9 mouse cellular contexts compared by ENCODE assay signal in the genomic region with DNA sequence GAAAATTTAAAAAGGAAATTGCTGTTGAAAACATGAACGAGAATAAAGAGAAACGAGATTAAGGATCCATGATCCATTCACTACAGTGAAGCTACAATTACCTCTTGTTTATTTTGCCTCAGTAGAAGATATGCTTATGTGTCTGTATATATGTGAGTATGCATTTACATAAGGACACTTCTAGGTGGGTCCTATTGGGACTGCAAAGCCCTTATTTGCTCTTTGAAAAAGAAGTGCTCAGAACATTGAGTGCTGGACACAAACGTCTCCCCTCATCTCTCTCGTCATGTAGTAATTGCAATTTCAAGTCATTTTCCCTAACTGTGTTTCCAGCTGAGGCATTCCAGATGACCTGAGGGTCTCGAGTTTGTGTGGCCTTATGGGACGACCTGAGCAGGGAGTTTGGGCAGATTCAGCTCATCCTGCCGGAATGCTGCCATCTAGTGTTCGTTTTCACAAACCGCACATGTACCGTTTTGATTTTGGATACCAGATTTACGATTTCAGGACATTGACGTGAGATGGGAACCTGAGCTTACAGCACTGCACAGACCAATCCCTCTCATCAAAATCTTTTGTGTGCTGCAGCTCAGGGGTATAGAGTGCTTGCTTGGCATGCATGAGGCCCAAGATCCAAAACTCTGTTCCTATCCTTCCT. TPM values are rescaled to one million over a fixed set of nuclear protein-coding genes. Genes with fewer than 3 reads are reported as not detected.
A peak's percentile ranks its signal among the peaks of the same experiment; 100 is the strongest.
DNase-seq lines count a peak whose midpoint lies in the region; ATAC-seq and TF ChIP-seq lines count a peak whose summit lies in the region.
"Had no signal": no experiment of that assay in that cellular context is flagged by ENCODE, and none has a peak within 500 bp of the region (broad histone marks: within the 10 kb centered on the region; RNA-seq: fewer than 3 reads in every experiment).

No protein-coding gene starts in this region.

- no peak overlapping the region for H3K4me3 ChIP-seq in liver, adult 2 months (ENCODE audit: insufficient read depth, low read depth, low read length)
- no peak overlapping the region for H3K4me3 ChIP-seq in liver, embryonic 11.5 days (ENCODE audit: low read depth, low read length)
- H3K4me3 ChIP-seq in embryonic facial prominence, embryonic 11.5 days (ENCODE audit: low read depth, low read length) = no peak overlapping the region
- no peak overlapping the region for H3K4me3 ChIP-seq in intestine, embryonic 15.5 days (replicated peaks)
- no peak overlapping the region for H3K4me3 ChIP-seq in liver, embryonic 13.5 days (replicated peaks)
- no peak overlapping the region for H3K4me3 ChIP-seq in olfactory bulb, adult 2 months (ENCODE audit: insufficient read depth, low read depth, low read length)

- H3K36me3 ChIP-seq in liver, adult 2 months (ENCODE audit: control insufficient read depth, insufficient read depth, low read length) = no peaks in the 10 kb centered on the region
- H3K36me3 ChIP-seq in liver, embryonic 11.5 days (ENCODE audit: control insufficient read depth, insufficient read depth, low read length) = no peaks in the 10 kb centered on the region
- no peaks in the 10 kb centered on the region for H3K36me3 ChIP-seq in embryonic facial prominence, embryonic 11.5 days (replicated peaks; ENCODE audit: control insufficient read depth, insufficient read depth, low read depth, low read length)
- no peaks in the 10 kb centered on the region for H3K36me3 ChIP-seq in intestine, embryonic 15.5 days
- no peaks in the 10 kb centered on the region for H3K36me3 ChIP-seq in liver, embryonic 13.5 days

- no peak for TF ChIP-seq POLR2A in liver, adult 2 months (IDR thresholded peaks at IDR 0.05; ENCODE audit: extremely low read depth, insufficient read depth, low read length)
- TF ChIP-seq POLR2A in olfactory bulb, adult 2 months (IDR thresholded peaks at IDR 0.05; ENCODE audit: insufficient read depth, low read depth, low read length) = no peak

- peaks cover 7% of the 10 kb centered on the region for H3K4me1 ChIP-seq in liver, adult 2 months (ENCODE audit: control insufficient read depth, insufficient read depth, low read length)
- no peaks in the 10 kb centered on the region for H3K4me1 ChIP-seq in liver, embryonic 11.5 days (replicated peaks; ENCODE audit: control insufficient read depth, insufficient read depth, low read length)
- H3K4me1 ChIP-seq in embryonic facial prominence, embryonic 11.5 days (ENCODE audit: control insufficient read depth, insufficient read depth, low read length) = no peaks in the 10 kb centered on the region
- no peaks in the 10 kb centered on the region for H3K4me1 ChIP-seq in intestine, embryonic 15.5 days (replicated peaks)
- no peaks in the 10 kb centered on the region; the same call in 1 of the 2 replicates for H3K4me1 ChIP-seq in liver, embryonic 13.5 days (replicated peaks)
- no peaks in the 10 kb centered on the region for H3K4me1 ChIP-seq in olfactory bulb, adult 2 months (ENCODE audit: control insufficient read depth, insufficient read depth, low read length)

- H3K9ac ChIP-seq in liver, adult 2 months (ENCODE audit: low read depth, low read length) = no peak overlapping the region
- H3K9ac ChIP-seq in liver, embryonic 11.5 days (ENCODE audit: low read depth, low read length) = no peak overlapping the region
- H3K9ac ChIP-seq in embryonic facial prominence, embryonic 11.5 days (replicated peaks; ENCODE audit: low read length) = no peak overlapping the region
- H3K9ac ChIP-seq in intestine, embryonic 15.5 days = no peak overlapping the region
- no peak overlapping the region for H3K9ac ChIP-seq in liver, embryonic 13.5 days

- no peaks in the 10 kb centered on the region for H3K79me2 ChIP-seq in liver, adult 2 months (ENCODE audit: control insufficient read depth, insufficient read depth, low read length)

- no peak for ATAC-seq in liver, embryonic 11.5 days (replicated peaks; ENCODE audit: low FRiP score)
- peak; percentile 56; the same call in 1 of the 2 replicates for ATAC-seq in embryonic facial prominence, embryonic 11.5 days (replicated peaks; ENCODE audit: insufficient number of reproducible peaks, low FRiP score, low TSS enrichment, low read depth)
- peak; percentile 32 for ATAC-seq in intestine, embryonic 15.5 days
- no peak for ATAC-seq in liver, embryonic 13.5 days (ENCODE audit: low read depth)
- no peak for ATAC-seq in activated CD4-positive, CD25-positive, alpha-beta regulatory T cell, adult 4 months

- no peak overlapping the region for H3K4me2 ChIP-seq in liver, embryonic 11.5 days
- H3K4me2 ChIP-seq in embryonic facial prominence, embryonic 11.5 days (ENCODE audit: low read depth, low read length) = no peak overlapping the region
- H3K4me2 ChIP-seq in intestine, embryonic 15.5 days (replicated peaks) = no peak overlapping the region
- H3K4me2 ChIP-seq in liver, embryonic 13.5 days = no peak overlapping the region

- no peaks in the 10 kb centered on the region for H3K27me3 ChIP-seq in liver, adult 2 months (ENCODE audit: control insufficient read depth, insufficient read depth, low read length)
- no peaks in the 10 kb centered on the region for H3K27me3 ChIP-seq in liver, embryonic 11.5 days (replicated peaks; ENCODE audit: control insufficient read depth, insufficient read depth, low read length)
- H3K27me3 ChIP-seq in embryonic facial prominence, embryonic 11.5 days (ENCODE audit: control insufficient read depth, insufficient read depth, low read length) = no peaks in the 10 kb centered on the region
- no peaks in the 10 kb centered on the region for H3K27me3 ChIP-seq in intestine, embryonic 15.5 days (replicated peaks)
- H3K27me3 ChIP-seq in liver, embryonic 13.5 days = no peaks in the 10 kb centered on the region

- no peaks in the 10 kb centered on the region for H3K9me3 ChIP-seq in liver, embryonic 11.5 days (ENCODE audit: control insufficient read depth, low read length)
- H3K9me3 ChIP-seq in embryonic facial prominence, embryonic 11.5 days (replicated peaks; ENCODE audit: control insufficient read depth, low read length) = no peaks in the 10 kb centered on the region
- H3K9me3 ChIP-seq in intestine, embryonic 15.5 days = no peaks in the 10 kb centered on the region
- no peaks in the 10 kb centered on the region for H3K9me3 ChIP-seq in liver, embryonic 13.5 days (replicated peaks)

- WGBS in liver, adult 2 months = 19% methylated on average over 12 of the region's 12 CpGs
- WGBS in liver, embryonic 11.5 days = 19% methylated on average over 12 of the region's 12 CpGs
- WGBS in embryonic facial prominence, embryonic 11.5 days = 19% methylated on average over 12 of the region's 12 CpGs
- 19% methylated on average over 12 of the region's 12 CpGs for WGBS in intestine, embryonic 15.5 days
- 18% methylated on average over 12 of the region's 12 CpGs for WGBS in liver, embryonic 13.5 days (ENCODE audit: insufficient replicate concordance)
- 18% methylated on average over 12 of the region's 12 CpGs for WGBS in olfactory bulb, adult 2 months

- H3K27ac ChIP-seq in liver, adult 2 months (replicated peaks; ENCODE audit: insufficient read depth, low read depth, low read length) = no peak overlapping the region
- no peak overlapping the region for H3K27ac ChIP-seq in liver, embryonic 11.5 days (ENCODE audit: low read depth, low read length)
- no peak overlapping the region for H3K27ac ChIP-seq in embryonic facial prominence, embryonic 11.5 days (replicated peaks; ENCODE audit: low read depth, low read length)
- H3K27ac ChIP-seq in intestine, embryonic 15.5 days = no peak overlapping the region
- no peak overlapping the region for H3K27ac ChIP-seq in liver, embryonic 13.5 days
- H3K27ac ChIP-seq in olfactory bulb, adult 2 months (ENCODE audit: insufficient read depth, low read depth, low read length) = no peak overlapping the region

- TF ChIP-seq CTCF in liver, adult 2 months (IDR thresholded peaks at IDR 0.05; ENCODE audit: low read depth, low read length) = peak; percentile 85
- TF ChIP-seq CTCF in olfactory bulb, adult 2 months (IDR thresholded peaks at IDR 0.05; ENCODE audit: insufficient read depth, low read depth, low read length) = peak; percentile 64; the same call in 1 of the 2 replicates

- DNase-seq in liver, adult 2 months (ENCODE audit: extremely low read depth, low read depth, low spot score) = peak; percentile 69
- no peak for DNase-seq in liver, embryonic 11.5 days (ENCODE audit: low spot score)
- DNase-seq in adipocyte (ENCODE audit: low spot score) = peak; percentile 83
- DNase-seq in embryonic facial prominence, embryonic 11.5 days (ENCODE audit: low spot score) = peak; percentile 88
- peak; percentile 9 for DNase-seq in liver, embryonic 13.5 days

RNA-seq across cellular contexts. Expression of gene Mbl2, which starts 27.5 kb away (rescaled TPM):
- 818 and 1,110 TPM in 2 replicates for total RNA-seq in liver, adult 2 months (2014; rRNA removed)
- polyA plus RNA-seq in liver, adult 2 months (2012; rRNA removed) = 406 and 415 TPM in 2 replicates
- 0.17 and 0.21 TPM in 2 replicates for polyA plus RNA-seq in liver, embryonic 11.5 days (2014; fragmentation: Nextera tagmentation; extraction: Ambion mirVana)
- not detected in 2 replicates for polyA plus RNA-seq in embryonic facial prominence, embryonic 11.5 days (2014; fragmentation: Nextera tagmentation; extraction: Ambion mirVana)
- 0.13 and 0.25 TPM in 2 replicates for polyA plus RNA-seq in intestine, embryonic 15.5 days (2015; fragmentation: Nextera tagmentation; extraction: Ambion mirVana)
- 0.71 and 0.73 TPM in 2 replicates for polyA plus RNA-seq in liver, embryonic 13.5 days (2015; fragmentation: Nextera tagmentation; extraction: Ambion mirVana)
- polyA plus RNA-seq in olfactory bulb, adult 2 months (2012; ENCODE audit: insufficient read depth, insufficient read length, low replicate concordance, missing spikeins) = not detected in 2 replicates
- not detected for polyA plus RNA-seq in activated CD4-positive, CD25-positive, alpha-beta regulatory T cell, adult 4 months (2017; shearing (Covaris generic))
- total RNA-seq: neutrophil, adult 5-6 weeks had no signal

RNA-seq across cellular contexts. Expression of gene Gldc, which starts 30.1 kb away (rescaled TPM):
- total RNA-seq in liver, adult 2 months (2014; rRNA removed) = 64.2 and 98.4 TPM in 2 replicates
- 94.1 and 134 TPM in 2 replicates for polyA plus RNA-seq in liver, adult 2 months (2012; rRNA removed)
- 22.2 and 24.7 TPM in 2 replicates for polyA plus RNA-seq in liver, embryonic 11.5 days (2014; fragmentation: Nextera tagmentation; extraction: Ambion mirVana)
- polyA plus RNA-seq in embryonic facial prominence, embryonic 11.5 days (2014; fragmentation: Nextera tagmentation; extraction: Ambion mirVana) = 6.3 and 9.4 TPM in 2 replicates
- polyA plus RNA-seq in intestine, embryonic 15.5 days (2015; fragmentation: Nextera tagmentation; extraction: Ambion mirVana) = 1.8 TPM in 2 replicates
- 18.8 and 24.0 TPM in 2 replicates for polyA plus RNA-seq in liver, embryonic 13.5 days (2015; fragmentation: Nextera tagmentation; extraction: Ambion mirVana)
- not detected in 2 replicates for polyA plus RNA-seq in olfactory bulb, adult 2 months (2012; ENCODE audit: insufficient read depth, insufficient read length, low replicate concordance, missing spikeins)
- under 1 TPM; 0.15 to 0.23 TPM for polyA plus RNA-seq in activated CD4-positive, CD25-positive, alpha-beta regulatory T cell, adult 4 months (2017; shearing (Covaris generic))

Comparison
In these comparisons a context has a peak if more than half of its experiments do, and no peak if none do; other contexts are left out.
1. RNA of gene Mbl2, which starts 27.5 kb away (polyA plus RNA-seq): 406 to 415 TPM in liver, adult 2 months; 0.71 to 0.73 TPM in liver, embryonic 13.5 days, 0.17 to 0.21 TPM in liver, embryonic 11.5 days, 0.13 to 0.25 TPM in intestine, embryonic 15.5 days, not detected in embryonic facial prominence, embryonic 11.5 days, not detected in olfactory bulb, adult 2 months and not detected in activated CD4-positive, CD25-positive, alpha-beta regulatory T cell, adult 4 months; every median in the first group is over 100 times any median in the second.
2. ATAC-seq: peak in embryonic facial prominence, embryonic 11.5 days (single experiment) and intestine, embryonic 15.5 days (single experiment); none in liver, embryonic 11.5 days (single experiment), liver, embryonic 13.5 days (single experiment) and activated CD4-positive, CD25-positive, alpha-beta regulatory T cell, adult 4 months (single experiment).